Mouse (Mus musculus): ENCODE results near the gene Slc25a5. TPM values are rescaled to one million over a fixed set of nuclear protein-coding genes. Genes with fewer than 3 reads are reported as not detected.

Slc25a5 gene
- 1,886 TPM for polyA plus RNA-seq (2014; fragmentation: Illumina TruSeq; extraction: RNeasy Lipid Tissue Mini Kit (QIAGEN cat#74804); ENCODE audit: low read depth, low replicate concordance)

GRCm38 (mm10) chrX:36795424-36796162 is at the start of gene Slc25a5:
Slc25a5 (plus strand) TSS chrX:36795651.

Other genes starting within 250 kb of the Slc25a5 start
- 390 TPM for gene Pgrmc1, start 197.4 kb upstream of the Slc25a5 start, polyA plus RNA-seq (2014; fragmentation: Illumina TruSeq; extraction: RNeasy Lipid Tissue Mini Kit (QIAGEN cat#74804); ENCODE audit: low read depth, low replicate concordance)
- gene Akap17b, start 150.3 kb upstream of the Slc25a5 start, polyA plus RNA-seq (2014; fragmentation: Illumina TruSeq; extraction: RNeasy Lipid Tissue Mini Kit (QIAGEN cat#74804); ENCODE audit: low read depth, low replicate concordance) = 5.7 TPM
- 1.3 TPM for gene Slc25a43, start 52.0 kb upstream of the Slc25a5 start, polyA plus RNA-seq (2014; fragmentation: Illumina TruSeq; extraction: RNeasy Lipid Tissue Mini Kit (QIAGEN cat#74804); ENCODE audit: low read depth, low replicate concordance)
- 190 TPM for gene Ube2a, start 78.2 kb downstream of the Slc25a5 start, polyA plus RNA-seq (2014; fragmentation: Illumina TruSeq; extraction: RNeasy Lipid Tissue Mini Kit (QIAGEN cat#74804); ENCODE audit: low read depth, low replicate concordance)
- gene C330007P06Rik, start 78.5 kb downstream of the Slc25a5 start, polyA plus RNA-seq (2014; fragmentation: Illumina TruSeq; extraction: RNeasy Lipid Tissue Mini Kit (QIAGEN cat#74804); ENCODE audit: low read depth, low replicate concordance) = 90.6 TPM
- gene Nkrf, start 107.2 kb downstream of the Slc25a5 start, polyA plus RNA-seq (2014; fragmentation: Illumina TruSeq; extraction: RNeasy Lipid Tissue Mini Kit (QIAGEN cat#74804); ENCODE audit: low read depth, low replicate concordance) = 15.9 TPM
- 17.8 TPM for gene Sept6, start 196.1 kb downstream of the Slc25a5 start, polyA plus RNA-seq (2014; fragmentation: Illumina TruSeq; extraction: RNeasy Lipid Tissue Mini Kit (QIAGEN cat#74804); ENCODE audit: low read depth, low replicate concordance)